Mouse (Mus musculus): ENCODE data around the gene Mettl7a1.
"Not testable (repeated sequence)": the region's sequence is repeated elsewhere in the genome, so short reads cannot be mapped to it uniquely, and the experiment has no call there.

Mettl7a1 gene

DNA sequence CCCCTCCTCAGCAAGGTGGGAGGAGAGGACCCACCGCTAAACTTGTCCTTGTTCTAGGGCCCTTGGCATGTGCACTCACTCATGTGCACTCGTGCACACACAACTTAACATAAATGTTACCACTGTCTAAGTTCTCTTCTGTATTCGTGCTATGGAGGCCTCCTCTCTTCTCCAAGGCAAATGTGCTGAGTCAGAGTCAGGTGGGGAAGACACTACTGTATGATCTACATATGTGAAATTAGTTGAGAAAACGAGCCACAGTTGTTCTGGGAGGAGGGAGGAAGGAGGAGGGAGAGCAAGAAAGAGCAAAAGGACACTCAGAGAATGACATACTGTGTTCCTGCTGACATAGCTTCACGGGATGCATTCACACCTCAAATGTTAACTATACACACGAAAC, 3.4 kb upstream of the Mettl7a1 start:
- no peak for DNase-seq (ENCODE audit: low spot score)

DNA sequence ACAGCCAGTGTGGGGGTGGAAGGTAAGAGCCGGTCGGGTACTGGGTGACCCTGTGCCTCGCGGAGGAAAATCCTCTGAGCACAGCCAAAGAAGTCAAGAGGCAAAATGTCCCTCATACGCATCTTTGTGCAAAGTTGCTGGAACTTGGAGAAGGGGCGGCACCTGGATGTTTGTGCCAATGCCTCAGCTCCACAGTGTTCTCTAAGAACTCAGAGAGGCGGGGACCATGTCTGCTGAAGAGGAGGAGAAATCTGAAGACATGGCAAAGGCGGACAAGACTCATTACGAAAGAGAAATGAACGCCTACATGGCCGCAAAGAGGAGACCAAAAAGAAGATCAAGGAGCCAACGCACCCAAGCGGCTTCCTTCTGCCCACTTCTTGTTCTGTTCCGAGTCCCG, 2.4 kb upstream of the Mettl7a1 start:
- no peak for DNase-seq (ENCODE audit: low spot score)

DNA sequence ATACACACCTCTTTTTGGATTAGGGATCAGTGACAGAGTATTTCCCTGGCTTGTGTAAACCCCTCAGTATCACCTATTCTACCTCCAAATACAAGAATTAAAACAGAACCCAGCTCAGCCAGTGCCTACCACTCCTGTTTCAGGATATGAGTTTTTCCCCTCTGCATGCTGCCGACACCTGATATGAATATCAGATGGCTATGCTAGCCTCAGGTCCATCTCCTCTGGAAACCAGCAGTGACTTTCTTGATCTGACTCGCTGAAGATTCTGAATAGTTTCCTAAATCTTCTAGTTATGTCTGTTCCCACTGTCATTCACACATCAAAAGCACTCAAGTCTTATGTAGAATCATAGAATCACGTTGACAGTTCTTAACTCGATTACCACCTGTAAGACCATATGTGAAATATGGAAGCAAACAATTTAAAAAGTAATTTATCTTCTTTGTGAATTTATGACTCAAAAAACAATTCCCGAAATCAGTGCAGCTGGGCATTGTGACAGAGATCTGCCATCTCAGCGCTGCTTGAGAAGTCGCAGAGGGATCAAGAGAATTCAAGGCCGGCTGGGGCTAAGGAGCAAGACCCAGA, 417 bp upstream of the Mettl7a1 start:
- no peak for DNase-seq (ENCODE audit: low spot score)

DNA sequence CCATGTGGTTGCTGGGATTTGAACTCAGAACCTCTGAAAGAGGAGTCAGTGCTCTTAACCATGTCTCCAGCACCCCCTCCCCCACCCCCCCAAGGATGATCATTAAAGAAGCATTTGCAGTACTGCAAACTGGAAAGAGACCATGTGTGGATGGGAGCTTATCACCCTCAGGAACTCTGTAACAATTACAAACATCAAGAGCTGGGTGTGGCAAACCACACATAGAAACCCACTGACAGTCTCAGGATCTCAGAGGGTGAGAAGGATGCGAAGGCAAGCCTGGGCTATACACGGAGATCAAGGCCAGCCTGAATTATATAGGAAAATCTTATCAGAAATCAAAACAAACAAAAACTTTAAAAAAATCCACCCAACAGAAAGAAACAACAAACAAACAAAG, 2.3 kb downstream of the Mettl7a1 start:
- no peak for DNase-seq (ENCODE audit: low spot score)

DNA sequence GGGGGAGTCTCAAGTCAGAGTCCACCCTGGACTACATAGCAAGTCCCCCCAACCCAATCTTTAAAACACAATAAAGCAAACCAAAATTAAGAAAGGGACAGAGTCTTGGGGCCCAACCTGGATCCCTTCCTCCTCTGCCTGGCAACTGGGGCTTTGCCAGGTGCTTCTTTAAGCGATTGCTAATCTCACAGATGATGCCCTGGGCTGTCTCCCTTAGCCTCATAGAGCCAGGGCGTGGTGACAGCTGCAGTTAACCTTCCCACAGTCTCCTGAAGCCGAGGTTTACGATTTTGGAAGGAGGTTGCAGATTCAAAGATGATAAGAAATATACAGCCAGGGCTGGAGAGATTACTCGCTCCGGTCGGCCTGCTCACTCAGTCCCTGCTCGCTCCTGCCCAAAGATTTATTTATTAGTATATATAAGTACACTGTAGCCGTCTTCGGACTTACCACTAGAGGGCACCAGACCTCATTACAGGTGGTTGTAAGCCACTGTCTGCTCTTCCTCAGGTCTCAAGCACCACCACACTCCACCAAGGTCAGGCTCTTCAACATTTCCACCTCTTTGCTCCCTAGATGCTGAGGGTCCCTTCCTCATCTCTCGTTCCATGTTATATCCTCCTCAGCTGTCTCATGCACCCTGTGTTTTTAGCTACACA, 3.6 kb downstream of the Mettl7a1 start:
- DNase-seq (ENCODE audit: low spot score), result peak; percentile 36

DNA sequence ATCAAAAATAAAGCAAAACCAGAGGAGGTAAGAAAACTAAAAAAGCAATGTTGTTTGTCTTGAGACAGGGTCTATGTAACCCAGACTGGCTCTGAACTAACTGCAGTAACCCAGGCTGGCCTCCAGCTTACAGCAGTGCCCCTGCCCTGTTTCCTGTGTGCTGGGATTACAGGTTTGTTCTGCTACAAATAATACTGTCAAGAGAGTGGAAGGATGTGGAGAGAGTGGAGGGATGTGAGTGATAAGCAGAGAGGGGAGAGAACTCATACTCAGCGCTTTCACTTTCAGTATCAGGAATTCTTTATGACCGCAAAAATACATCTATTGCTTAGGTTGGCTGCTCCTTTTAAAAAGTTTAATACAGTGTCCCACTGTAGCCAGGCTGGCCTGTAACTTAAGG, 8.4 kb downstream of the Mettl7a1 start:
- peak; percentile 54 for DNase-seq (ENCODE audit: low spot score)

DNA sequence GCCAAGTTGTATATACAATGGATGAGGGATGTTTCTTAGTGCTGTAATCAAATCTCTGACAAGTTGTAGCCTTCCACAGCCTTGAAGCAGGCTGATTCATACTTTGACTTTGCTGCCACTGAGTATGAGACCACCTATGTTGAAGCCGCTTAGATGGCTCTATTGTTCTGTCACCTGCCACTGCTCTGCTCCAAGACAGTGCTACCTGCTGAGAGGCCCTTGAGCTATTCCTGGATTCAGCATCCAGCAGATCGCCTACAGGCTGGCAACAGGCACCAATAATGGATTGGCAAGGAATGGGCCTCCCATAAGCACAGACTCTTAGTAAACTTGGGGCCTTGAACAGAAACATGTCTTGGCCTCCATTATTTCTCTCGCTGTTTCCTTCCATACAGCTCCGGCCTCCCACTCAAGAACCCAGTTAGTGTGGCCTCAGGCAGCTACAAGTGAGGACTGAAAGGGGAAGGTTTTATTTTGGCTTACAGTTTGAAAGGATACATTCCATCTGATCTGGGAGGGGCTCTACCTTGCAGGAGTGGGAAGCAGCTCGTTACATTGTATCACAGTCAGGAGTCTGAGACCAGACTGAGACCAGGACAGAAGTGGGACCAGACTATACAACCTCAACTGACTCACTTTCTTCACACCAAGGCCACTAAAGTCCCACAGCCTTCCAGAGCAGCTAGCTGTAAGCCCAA, 10.7 kb downstream of the Mettl7a1 start:
- DNase-seq (ENCODE audit: low spot score), result no peak

DNA sequence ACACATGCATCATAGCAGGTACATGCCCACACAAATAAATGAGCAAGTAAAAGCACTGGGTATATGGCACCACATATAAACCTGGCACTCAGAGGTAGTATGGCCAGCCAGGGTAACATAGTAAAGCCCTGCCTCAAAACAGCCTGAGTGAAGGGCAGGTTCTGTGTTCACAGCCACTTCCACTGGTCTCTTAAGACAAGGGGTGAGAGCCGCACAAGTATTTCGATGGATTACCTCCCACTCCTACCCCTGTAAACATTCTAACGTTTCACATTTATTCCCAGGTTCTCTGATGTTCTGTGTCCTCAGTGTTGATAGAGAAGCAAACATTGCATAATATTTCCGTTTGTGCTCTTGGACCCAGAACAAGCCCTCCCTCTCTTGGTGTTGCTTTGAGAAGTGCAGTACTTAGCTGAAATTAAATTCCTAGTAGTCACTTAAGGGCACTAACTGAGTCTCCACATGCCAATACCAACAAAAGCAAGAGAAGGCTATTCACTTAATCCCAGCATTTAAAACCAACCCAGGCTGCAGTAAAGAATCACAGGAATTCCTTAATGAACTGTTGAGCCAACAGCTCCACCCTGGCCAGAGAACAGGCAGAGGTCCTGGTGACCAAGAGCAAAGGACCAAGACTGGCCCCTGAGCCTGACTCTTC, 14.2 kb downstream of the Mettl7a1 start:
- not testable (repeated sequence) for DNase-seq (ENCODE audit: low spot score)

DNA sequence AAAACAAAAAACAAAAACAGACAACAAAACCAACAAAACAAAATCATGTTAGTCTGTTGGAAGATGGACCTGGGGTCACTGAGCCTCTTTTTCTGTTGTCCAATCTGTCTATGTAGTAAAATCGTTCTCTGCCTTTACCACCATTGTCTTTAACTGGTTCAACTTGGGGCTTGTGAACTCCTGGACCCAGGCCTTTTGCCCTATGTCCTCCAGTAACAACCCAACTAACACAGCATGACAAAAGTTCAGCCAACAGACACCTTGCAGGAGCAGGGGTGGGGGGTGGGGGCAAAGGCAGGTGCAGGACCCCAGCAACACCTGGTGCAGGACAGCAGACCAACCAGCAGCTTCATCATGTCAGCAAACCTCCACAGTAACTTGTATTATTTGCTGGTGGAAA, 15.9 kb downstream of the Mettl7a1 start:
- no peak for DNase-seq (ENCODE audit: low spot score)

DNA sequence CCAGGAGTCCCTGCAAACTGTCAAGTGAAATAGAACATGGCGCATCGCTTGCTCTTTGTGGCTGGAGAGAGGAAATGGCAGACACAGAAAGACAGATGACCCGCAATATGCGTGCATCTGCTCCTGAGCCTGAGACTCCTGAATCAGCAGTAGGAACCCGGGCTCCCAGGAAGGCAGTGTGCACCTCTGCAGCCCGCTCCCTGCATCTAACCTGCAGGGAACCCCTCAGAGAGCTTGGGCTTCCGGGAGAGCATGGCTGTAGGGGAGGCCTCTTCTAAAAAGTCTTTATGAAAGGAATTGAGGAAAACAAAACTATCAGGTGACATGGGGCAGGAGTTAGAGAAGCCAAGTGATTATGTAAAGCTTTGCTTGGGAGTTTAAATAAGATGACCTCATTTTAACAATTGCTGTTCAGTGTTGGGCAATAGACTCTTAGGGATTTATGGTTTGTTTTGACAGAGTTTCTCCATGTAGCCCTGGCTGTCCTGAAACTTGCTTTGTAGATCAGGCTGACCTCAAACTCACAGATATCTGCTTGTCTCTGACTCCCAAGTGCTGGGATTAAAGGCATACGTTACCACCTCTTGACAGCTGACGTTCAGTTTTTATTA, 16.5 kb downstream of the Mettl7a1 start:
- no peak for DNase-seq (ENCODE audit: low spot score)

DNA sequence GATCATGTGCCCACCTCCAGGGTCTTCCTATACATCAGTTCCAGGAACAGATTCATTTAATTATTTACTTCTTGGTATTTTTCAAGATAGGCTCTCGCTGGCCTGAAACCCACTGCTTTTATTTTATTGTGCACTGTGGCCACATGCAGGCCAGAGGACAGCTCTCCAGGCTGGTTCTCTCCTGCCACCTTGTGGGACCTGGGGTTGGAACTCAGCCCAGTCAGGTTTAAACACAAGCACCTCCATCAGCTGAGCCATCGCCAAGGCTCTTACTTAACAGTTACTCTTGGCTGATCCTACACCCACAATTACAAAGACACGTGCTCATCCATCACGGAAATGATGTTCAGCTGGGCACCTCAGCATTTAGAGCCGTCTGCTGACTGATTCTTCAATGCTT, 17.2 kb downstream of the Mettl7a1 start:
- DNase-seq (ENCODE audit: low spot score), result no peak

DNA sequence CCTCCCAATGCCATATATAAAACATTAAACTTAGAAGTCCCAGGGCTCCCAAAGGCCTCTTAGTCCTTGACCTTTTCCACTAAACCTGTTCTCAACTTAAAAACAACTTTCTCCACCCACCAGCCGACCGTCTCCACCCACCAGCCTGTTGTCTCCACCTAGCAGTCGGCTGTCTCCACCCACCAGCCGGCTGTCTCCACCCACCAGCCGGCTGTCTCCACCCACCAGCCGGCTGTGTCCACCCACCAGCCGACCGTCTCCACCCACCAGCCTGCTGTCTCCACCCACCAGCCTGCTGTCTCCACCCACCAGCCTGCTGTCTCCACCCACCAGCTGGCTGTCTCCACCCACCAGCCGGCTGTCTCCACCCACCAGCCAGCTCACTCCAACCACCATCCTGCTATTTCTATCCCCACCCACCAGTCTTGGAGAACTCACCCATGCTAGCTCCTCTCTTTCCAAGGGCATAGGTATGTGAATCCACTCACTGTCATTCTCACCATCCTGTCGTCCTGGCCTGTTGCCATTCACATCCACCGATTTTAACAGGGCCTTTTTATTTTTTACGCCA, 20.2 kb downstream of the Mettl7a1 start:
- no peak for DNase-seq (ENCODE audit: low spot score)

DNA sequence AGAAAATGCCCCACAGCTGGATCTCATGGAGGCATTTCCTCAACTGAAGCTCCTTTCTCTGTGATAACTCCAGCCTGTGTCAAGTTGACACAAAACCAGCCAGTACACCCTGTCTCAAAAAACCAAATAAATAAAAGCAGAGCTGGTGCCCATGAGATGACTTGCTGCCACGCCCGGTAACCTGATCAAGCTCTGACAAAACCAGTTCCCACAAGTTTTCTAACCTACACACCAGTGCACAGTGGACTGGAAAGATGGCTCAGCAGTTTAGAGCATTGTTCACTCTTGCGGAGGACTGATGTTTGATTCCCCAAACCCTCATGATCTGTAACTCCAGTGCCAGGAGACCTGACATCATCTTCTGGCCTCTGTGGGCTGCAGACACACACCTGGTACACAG, 21.3 kb downstream of the Mettl7a1 start:
- no peak for DNase-seq (ENCODE audit: low spot score)

DNA sequence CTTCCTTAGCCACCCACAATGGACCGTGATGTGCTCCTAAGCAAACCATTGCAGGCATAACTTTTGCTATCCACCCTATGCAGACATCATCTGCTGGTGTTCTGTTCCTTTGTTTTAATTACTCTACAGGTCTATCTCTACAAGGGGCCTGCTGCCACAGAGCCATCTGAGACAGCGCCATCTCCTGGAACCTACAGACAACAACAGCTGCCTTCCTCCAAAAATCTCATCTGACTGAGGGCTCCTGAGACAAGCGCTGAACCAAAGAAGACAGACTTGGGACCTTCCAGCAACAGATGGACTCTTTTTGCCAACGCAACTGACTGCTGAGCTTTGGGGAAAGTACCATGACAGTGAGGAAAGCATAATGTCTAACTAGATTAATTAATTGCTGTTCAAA, 24.1 kb downstream of the Mettl7a1 start:
- DNase-seq (ENCODE audit: low spot score), result not testable (repeated sequence)

DNA sequence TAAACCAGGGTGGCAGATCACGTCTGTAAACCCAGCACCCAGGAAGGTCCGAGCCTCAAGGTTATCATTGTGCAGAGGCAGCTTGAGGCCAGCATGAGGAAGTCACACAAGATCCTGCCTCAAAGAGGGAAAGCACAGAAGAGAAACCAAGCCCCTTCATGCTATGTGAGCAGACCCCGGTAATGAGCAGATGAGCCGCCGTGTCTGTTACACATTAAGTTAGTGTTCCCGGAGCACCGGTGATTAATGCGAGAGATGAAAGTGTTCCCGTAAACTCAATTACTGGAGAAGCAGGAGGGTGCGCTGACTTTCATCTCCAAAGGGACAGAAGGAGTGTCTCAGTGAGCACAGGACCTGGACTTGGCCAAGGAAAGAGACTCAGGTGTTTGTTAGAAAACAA, 25.4 kb downstream of the Mettl7a1 start:
- DNase-seq (ENCODE audit: low spot score), result not testable (repeated sequence)

DNA sequence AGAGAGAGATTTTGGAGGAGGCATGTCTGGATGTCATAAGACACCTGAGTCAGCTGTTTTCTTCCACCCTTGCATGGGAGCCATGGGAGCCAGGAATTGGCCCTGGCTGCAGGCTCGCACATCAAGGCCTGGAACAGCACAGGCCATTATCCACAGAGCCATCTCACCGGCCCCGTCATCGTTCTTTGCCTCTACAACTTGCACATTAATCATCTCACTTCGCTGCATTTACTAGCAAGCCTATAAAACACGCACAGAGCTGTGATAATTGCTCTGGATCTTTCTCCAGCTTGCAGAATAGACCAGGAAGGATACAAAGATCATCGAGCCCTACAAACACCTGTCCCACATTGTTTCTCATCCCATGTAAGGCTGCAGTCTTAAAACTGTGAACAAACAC, 26.8 kb downstream of the Mettl7a1 start:
- no peak for DNase-seq (ENCODE audit: low spot score)

DNA sequence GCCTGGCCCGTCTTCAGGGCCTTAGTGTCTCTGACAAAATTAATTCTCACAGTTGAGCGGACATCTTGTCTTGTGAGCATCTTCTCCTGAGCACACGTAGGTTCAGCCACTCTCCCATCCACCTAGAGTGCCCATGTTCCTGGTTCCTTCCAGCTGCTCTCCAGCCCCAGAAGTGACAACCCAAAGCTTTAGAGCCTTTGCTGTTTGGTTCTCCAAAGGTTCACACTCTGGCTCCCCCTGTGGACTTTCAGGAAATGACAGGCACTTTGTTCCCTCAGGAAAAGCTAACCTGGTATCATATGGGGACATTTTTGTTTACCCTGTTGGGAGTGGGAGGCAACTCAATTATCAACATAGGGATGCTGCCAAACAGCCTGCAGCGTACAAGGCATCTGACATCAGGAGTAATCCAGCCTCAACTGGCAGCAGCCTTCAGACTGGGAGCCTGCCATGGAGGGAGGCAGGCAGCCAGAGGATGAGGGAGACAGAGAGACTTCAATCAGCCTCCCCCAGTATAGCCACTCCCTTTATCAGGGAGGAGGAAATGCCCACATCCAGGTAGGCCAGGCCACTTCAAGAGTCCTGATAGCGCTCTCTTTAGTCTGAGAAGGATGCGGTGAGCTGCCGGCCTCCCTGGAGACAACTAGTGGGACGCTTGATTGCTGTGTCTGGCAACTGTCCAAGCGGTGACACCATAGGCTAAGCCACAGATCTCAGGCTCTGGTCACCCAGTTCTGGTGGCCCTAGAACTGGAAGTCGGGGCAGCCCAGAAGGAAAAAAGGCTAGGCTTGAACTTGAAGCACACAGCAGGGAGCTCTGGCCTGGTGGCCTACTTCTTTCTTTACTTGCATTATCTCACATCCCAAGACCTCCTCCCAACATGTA, 28.4 kb downstream of the Mettl7a1 start:
- DNase-seq (ENCODE audit: low spot score), result not testable (repeated sequence)

DNA sequence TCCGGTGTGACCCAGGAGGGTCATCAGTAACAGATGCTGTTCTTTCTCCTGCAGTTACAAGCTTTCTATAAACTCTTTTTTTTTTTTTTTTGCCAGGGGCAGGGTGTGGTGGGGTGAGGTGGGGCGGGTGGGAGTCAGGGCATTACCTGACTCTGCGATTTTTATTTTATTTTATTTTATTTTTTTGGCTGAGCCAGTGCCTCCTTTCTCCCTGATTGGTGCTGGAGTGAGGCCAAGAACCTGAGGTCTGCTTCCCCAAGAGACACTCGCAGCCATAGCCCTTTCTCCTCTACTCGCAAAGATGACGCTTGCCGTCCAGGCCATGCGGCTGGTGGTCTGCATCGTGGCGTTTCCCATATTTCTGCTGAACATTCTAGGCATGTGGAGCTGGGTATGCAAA, 30.7 kb downstream of the Mettl7a1 start, which contains the start of gene Mettl7a3:
Gene Mettl7a3 (plus strand): TSS at position 301 of the 400 bp plus-strand sequence.
- DNase-seq (ENCODE audit: low spot score), result no peak

DNA sequence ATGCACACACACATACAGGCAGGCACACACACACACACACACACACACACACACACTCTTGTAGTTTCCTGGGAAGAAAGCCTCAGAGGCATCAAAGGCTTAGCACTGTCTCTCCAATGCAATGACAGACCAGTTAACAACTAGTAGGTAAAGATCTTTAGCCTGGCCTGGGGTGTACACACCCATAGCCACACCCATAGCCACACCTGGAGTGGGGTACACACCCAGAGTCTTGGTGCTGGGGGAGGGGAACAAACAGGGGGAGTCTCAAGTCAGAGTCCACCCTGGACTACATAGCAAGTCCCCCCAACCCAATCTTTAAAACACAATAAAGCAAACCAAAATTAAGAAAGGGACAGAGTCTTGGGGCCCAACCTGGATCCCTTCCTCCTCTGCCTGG, 33.4 kb downstream of the Mettl7a1 start:
- DNase-seq (ENCODE audit: low spot score), result not testable (repeated sequence)

DNA sequence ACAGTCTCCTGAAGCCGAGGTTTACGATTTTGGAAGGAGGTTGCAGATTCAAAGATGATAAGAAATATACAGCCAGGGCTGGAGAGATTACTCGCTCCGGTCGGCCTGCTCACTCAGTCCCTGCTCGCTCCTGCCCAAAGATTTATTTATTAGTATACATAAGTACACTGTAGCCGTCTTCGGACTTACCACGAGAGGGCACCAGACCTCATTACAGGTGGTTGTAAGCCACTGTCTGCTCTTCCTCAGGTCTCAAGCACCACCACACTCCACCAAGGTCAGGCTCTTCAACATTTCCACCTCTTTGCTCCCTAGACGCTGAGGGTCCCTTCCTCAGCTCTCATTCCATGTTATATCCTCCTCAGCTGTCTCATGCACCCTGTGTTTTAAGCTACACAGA, 33.9 kb downstream of the Mettl7a1 start:
- DNase-seq (ENCODE audit: low spot score), result peak; percentile 60
